Mouse (Mus musculus): Measurements from ENCODE around the gene Wdr43.

DNA sequence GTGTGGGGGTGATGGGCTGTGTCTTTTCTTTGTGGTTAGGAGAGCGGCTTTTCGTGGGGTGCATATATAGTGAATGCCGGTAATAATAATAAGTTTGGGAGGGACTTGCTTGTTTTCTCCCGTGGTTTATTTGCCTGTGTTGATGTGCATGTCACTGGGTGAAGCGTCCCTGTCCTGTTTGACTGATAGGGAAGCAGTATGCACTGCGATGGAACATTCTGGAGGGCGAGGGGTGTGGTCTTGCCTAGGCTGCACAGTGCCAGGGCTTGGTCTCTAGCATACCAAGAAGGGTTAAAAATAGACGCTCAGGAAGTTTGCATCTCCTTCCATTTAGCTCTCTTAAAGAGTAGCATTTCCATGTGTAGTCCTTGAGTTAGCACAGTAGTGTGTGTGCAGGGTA, 21.1 kb downstream of the Wdr43 start:
- TF ChIP-seq CTCF (IDR thresholded peaks at IDR 0.05; ENCODE audit: extremely low read depth, insufficient read length, insufficient replicate concordance, low read depth, low read length) (no peak), POLR2A (IDR thresholded peaks at IDR 0.05; ENCODE audit: low read depth, low read length) (no peak)
